Mouse (Mus musculus): ENCODE results near the gene Limk2.

Limk2 gene

GRCm38 (mm10) chr11:3408997-3409732, at the start of gene Limk2:
Gene Limk2 (minus strand): TSS chr11:3409189.
- DNase-seq (ENCODE audit: low spot score), result peak; percentile 87

- no peak for DNase-seq (ENCODE audit: low spot score)
Measured at GRCm38 (mm10) chr11:3458428-3459104, 49.6 kb upstream of the Limk2 start.

GRCm38 (mm10) chr11:3456354-3456753, 47.4 kb upstream of the Limk2 start:
- peak; percentile 27 for DNase-seq (ENCODE audit: low spot score)

GRCm38 (mm10) chr11:3454506-3454905, 45.5 kb upstream of the Limk2 start:
- DNase-seq (ENCODE audit: low spot score), result no peak

GRCm38 (mm10) chr11:3453467-3453866, 44.5 kb upstream of the Limk2 start:
- DNase-seq (ENCODE audit: low spot score), result no peak

GRCm38 (mm10) chr11:3452769-3453168, 43.8 kb upstream of the Limk2 start:
- DNase-seq (ENCODE audit: low spot score), result no peak

GRCm38 (mm10) chr11:3452167-3452639, 43.2 kb upstream of the Limk2 start, which contains the start of gene Rnf185:
Gene Rnf185 (minus strand): TSS chr11:3452363.
- DNase-seq (ENCODE audit: low spot score), result peak; percentile 76

- no peak for DNase-seq (ENCODE audit: low spot score)
Measured at GRCm38 (mm10) chr11:3451701-3452163, 42.7 kb upstream of the Limk2 start.

GRCm38 (mm10) chr11:3444875-3445274, 35.9 kb upstream of the Limk2 start:
- no peak for DNase-seq (ENCODE audit: low spot score)

- no peak for DNase-seq (ENCODE audit: low spot score)
Measured at GRCm38 (mm10) chr11:3443091-3443490, 34.1 kb upstream of the Limk2 start.

- DNase-seq (ENCODE audit: low spot score), result no peak
Measured at GRCm38 (mm10) chr11:3442677-3443076, 33.7 kb upstream of the Limk2 start.

- no peak for DNase-seq (ENCODE audit: low spot score)
Measured at GRCm38 (mm10) chr11:3441696-3442443, 32.9 kb upstream of the Limk2 start.

- no peak for DNase-seq (ENCODE audit: low spot score)
Measured at GRCm38 (mm10) chr11:3437621-3438020, 28.6 kb upstream of the Limk2 start.

GRCm38 (mm10) chr11:3433809-3434208, 24.8 kb upstream of the Limk2 start:
- no peak for DNase-seq (ENCODE audit: low spot score)

GRCm38 (mm10) chr11:3431976-3432603, 23.1 kb upstream of the Limk2 start:
- no peak for DNase-seq (ENCODE audit: low spot score)

GRCm38 (mm10) chr11:3431515-3431914, 22.5 kb upstream of the Limk2 start:
- DNase-seq (ENCODE audit: low spot score), result no peak

GRCm38 (mm10) chr11:3428632-3429031, 19.6 kb upstream of the Limk2 start:
- DNase-seq (ENCODE audit: low spot score), result no peak

GRCm38 (mm10) chr11:3427697-3428230, 18.8 kb upstream of the Limk2 start:
- DNase-seq (ENCODE audit: low spot score), result no peak

GRCm38 (mm10) chr11:3422242-3422641, 13.3 kb upstream of the Limk2 start:
- no peak for DNase-seq (ENCODE audit: low spot score)

GRCm38 (mm10) chr11:3418741-3419140, 9.8 kb upstream of the Limk2 start:
- DNase-seq (ENCODE audit: low spot score), result no peak

- no peak for DNase-seq (ENCODE audit: low spot score)
Measured at GRCm38 (mm10) chr11:3417795-3418194, 8.8 kb upstream of the Limk2 start.

- DNase-seq (ENCODE audit: low spot score), result no peak
Measured at GRCm38 (mm10) chr11:3416399-3416798, 7.4 kb upstream of the Limk2 start.
